Mouse (Mus musculus): ENCODE results near the gene Klf9.

The Klf9 gene

GRCm38 (mm10) chr19:23140689-23141317, at the start of gene Klf9:
Gene Klf9 (plus strand): TSS chr19:23141226.
- in situ Hi-C loops (cut with MboI, MseI): loop anchor here (10.0 kb wide), 1 partner anchor 1486 kb away; the partner anchor contains the start of genes 1110059E24Rik and Abhd17b

DNA sequence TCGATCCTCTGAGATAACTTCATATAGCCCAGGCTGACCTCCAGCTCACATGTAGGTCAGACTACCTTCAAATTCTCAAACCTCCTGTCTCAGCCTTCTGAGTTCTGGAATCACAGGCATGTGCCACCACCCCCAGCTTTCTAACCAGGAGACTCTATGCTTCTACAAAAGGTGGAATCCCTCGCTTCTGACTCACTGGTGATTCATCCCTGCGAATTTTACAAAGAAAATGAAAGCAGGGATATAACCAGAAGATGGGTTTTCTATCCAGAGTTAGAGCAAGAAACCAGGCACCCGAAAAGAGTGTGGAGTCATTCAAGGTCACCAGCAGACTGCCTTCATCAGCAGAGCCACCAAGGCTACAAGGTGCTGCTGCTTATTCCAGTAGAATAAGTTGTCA, 49.4 kb upstream of the Klf9 start:
- in situ Hi-C loops (cut with MboI, MseI): no loop called here

GRCm38 (mm10) chr19:23093548-23093947, 47.5 kb upstream of the Klf9 start:
- in situ Hi-C loops (cut with MboI, MseI): no loop called here

DNA sequence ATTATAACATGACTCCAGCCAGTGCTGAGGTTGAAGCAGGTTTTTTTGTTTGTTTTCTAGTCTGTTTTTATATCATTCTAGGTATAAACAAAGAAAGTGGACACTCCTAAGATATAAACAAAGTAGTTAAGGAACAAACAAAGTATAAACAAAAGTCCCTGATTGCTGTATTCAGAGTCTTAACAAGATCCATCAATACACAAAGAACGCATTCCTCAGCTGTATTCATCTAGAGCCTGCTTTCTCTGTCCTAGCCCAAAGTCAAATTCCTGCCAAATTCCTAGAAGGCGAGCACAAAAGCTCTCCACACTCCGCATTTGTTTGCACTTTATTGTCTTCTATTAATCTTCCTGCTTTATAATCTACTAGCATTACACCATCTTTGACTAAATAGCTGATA, 46.1 kb upstream of the Klf9 start:
- in situ Hi-C loops (cut with MboI, MseI): no loop called here

- in situ Hi-C loops (cut with MboI, MseI): no loop called here
Observed at GRCm38 (mm10) chr19:23106859-23107258, 34.2 kb upstream of the Klf9 start.

- in situ Hi-C loops (cut with MboI, MseI): no loop called here
Observed at GRCm38 (mm10) chr19:23107335-23107734, 33.7 kb upstream of the Klf9 start.

DNA sequence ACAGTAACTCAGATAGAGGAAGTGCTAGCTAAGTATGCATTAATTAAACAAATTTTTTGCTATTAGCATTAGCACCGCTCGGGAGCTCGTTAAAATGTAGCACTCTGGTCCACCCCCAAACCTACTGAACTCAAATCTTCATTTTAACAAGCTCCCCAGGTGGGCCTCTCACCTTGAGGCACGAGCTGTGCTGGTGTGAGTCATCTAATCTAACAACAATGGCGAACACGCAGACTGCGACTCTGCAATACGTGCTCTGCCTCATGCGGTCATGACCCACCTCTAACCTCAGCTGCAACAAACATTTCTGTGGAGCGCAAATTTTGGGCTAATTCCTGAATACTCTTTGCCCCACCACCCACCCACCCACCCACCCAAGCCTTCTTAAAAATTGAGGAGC, 19.2 kb upstream of the Klf9 start:
- in situ Hi-C loops (cut with MboI, MseI): no loop called here

- in situ Hi-C loops (cut with MboI, MseI): no loop called here
Observed at GRCm38 (mm10) chr19:23124023-23124550, 16.9 kb upstream of the Klf9 start.

DNA sequence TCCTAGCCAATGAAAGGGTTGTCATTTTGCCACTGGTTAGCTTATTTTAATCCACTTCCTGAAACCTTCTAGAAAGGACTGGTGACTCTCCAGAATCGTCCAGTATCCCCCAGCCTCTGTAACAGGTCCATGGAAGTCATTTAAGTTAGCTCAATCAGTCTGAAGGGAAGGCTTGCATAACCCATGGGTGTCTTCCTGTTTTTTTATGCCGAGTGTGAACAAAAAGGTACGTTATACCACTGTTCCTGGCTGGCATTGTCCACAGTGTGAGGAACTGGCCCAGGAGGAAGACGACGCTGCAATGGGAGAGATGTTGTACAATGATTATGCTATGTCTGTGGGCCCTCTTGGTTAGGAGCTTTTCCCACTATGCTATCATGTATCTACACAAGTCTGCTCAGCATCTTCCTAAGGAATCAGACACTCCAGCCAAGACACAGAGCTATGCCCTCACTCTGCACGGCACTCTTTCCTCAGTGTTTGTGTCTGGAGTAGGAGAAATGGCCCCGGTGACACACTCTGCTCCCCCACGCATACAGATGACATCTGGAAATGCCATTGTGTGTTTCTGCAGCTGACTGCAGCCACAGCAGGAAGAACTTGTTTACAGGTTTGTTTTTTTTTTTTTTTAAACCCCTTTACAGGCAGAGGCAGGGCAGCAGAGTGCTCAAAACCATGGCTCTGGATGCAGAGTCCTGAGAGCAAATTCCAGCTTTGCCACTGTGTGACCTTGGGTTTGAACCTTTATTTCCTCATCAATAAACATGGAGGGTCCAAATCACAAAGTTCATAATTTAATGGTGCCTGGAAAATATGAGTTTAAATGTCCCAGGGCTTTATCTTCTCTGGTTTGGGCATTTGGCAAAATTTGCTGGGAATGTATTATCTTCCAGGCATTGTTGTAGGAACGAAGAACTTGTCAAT, 15.5 kb upstream of the Klf9 start:
- in situ Hi-C loops (cut with MboI, MseI): no loop called here

- in situ Hi-C loops (cut with MboI, MseI): no loop called here
Observed at GRCm38 (mm10) chr19:23129908-23130307, 11.1 kb upstream of the Klf9 start.

- in situ Hi-C loops (cut with MboI, MseI): no loop called here
Observed at GRCm38 (mm10) chr19:23132106-23132635, 8.9 kb upstream of the Klf9 start.

DNA sequence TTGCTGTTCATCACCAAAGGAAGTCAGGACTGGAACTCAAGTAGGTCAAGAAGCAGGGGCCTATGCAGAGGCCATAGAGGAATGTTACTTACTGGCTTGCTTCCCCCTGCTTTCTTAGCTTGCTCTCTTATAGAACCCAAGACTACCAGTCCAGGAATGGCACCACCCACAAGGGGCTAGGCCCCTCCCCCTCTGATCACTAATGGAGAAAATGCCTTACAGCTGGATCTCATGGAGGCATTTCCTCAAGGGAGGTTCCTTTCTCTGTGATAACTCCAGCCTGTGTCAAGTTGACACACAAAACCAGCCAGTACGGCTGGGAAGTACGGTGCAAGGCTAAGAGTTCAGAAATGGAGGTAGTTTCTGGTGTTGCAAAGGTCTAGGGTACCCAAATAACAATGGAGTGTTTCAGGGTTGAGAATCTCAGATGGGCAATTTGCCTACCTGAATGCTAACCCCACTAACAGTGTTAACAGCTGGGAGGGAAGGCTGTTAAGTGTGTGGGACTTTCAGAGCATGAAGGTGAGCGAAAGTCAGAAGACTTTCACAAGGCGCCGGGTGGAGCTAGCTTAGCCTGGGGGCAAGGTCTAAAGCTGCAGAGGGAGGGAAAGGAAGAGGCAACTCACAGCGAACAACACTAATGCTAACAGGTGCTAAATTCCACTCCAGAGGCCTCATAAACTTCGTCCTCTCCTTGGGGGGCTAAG, 8.2 kb upstream of the Klf9 start:
- in situ Hi-C loops (cut with MboI, MseI): no loop called here

DNA sequence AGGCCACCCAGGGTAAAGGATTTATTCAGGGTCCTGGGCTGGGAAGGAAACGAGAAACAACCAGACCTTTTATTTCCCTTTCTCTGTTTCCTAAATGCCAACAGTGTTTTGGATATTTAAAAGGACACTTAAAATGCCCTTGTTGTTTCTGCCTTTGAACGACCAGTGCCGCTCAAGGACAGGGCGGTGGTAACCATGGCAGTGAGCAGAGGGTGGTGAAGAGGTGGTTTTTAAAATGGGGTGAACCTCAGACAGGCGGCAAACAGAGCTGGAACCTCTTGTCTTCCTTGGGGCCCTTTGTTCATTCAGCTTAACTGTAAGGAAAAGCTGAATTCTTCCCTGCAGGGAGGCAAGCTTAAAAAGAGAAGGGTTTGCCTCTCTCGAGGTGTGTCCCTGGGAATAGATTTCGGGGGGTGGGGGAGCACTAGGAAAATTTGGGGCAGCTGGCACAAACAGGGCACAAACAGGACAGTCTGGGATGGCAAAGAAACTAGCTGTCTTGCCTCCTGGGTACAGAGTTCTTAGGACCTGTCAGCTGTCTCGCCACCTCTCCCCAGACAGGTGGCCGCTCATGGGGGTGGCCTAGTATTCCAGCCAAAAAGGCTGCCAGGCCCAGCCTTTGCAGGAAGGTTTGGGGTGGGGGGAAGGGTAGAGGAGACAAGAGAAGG, 7.5 kb upstream of the Klf9 start:
- in situ Hi-C loops (cut with MboI, MseI): no loop called here

GRCm38 (mm10) chr19:23134095-23134440, 7.0 kb upstream of the Klf9 start:
- in situ Hi-C loops (cut with MboI, MseI): no loop called here

DNA sequence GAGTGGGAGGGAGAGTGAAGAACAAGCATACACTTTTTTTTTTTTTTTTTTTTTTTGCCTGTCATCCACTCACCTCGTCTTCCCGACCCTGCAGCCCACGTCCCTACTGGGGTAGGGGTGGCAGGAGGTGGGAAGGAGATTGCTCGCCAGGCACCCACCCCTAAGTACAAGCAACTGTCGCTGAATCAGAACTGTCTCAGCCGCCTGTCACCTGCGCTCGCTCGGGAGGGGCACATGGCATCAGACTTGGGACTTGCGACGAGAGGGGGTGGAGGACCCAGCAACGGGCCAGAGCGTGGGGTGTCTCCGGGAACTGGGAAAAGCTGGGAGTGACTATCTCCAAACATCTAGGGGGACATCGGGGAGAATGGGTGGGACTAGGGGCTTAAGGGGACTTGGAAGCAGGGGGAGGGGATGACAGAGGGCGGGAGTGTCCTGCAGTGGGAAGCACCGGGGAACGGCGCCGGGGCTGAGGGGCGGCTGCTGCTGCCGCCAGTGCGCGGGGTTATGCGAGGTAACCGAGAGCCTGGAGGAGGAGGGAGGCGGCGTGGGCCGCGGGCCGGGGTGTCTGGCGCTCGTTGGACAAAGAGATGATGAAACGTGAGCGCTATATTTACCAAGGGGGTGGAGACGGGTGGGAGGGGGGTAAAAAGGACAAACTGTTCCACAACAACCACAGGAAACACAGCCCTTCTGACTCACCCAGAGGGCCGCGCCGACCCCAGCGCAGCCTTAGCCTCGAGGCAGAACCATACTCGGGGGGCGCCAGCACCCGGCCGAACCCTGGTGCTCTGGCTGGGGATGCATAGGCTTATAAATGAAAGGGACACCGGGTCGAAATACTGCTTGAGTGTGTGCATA, 6.4 kb upstream of the Klf9 start:
- in situ Hi-C loops (cut with MboI, MseI): no loop called here

GRCm38 (mm10) chr19:23135349-23136201, 5.5 kb upstream of the Klf9 start:
- in situ Hi-C loops (cut with MboI, MseI): no loop called here

DNA sequence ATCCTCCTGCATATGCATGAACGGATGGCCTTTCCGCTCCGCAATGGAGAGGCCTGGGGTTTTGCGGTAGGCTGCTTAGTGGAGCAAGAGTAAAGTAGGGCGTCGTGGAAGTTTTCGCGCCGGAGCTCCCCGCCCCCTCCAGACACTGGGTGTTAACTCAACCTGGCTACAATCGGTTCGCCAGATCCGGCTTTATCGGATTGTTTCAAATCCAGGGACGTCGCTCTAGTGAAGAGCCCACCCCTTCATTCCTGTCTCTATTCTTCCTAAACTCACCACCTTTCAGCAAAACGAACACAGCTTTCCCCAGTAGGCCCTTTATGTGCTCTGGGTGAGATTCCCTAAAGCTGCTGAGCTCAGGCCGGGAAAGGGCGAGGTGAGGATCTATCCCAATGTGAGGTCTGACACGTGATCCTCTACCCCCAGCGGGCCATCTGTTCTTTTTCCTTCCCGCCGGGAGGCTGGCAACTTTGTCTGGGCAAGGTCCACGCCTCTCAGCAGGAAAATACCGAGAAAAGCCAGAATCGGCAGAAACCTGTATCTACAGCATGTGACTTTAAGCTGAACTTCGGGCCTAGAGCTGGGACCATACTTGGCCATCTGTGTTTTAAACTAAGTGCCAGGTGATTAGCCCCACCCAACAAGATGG, 4.7 kb upstream of the Klf9 start:
- in situ Hi-C loops (cut with MboI, MseI): no loop called here

GRCm38 (mm10) chr19:23137295-23137694, 3.7 kb upstream of the Klf9 start:
- in situ Hi-C loops (cut with MboI, MseI): no loop called here

Measured in regulatory T cell (primary cell).